Mouse (Mus musculus) midbrain, embryonic 10.5 days (tissue): ENCODE measurements around the gene Slc6a13. TPM values are rescaled to one million over a fixed set of nuclear protein-coding genes. Genes with fewer than 3 reads are reported as not detected.
A peak's percentile ranks its signal among the peaks of the same experiment; 100 is the strongest.

Experiments
- DNase-seq: peaks from one replicate; pipeline ENCODE4 v3.0.0-alpha.2; 2017; ENCODE audit warnings: low spot score
- H3K27ac ChIP-seq: fragments of 300-500 bp; sonication (generic); replicated peaks from 2 replicates; pipeline ENCODE4 v1.5.1; 2016; ENCODE audit warnings: mild to moderate bottlenecking
- H3K27me3 ChIP-seq: fragments of 300-500 bp; sonication (generic); 2 replicates; pipeline ENCODE4 v1.6.1; 2016; ENCODE audit warnings: low read depth, mild to moderate bottlenecking; ENCODE audit not compliant: poor library complexity, severe bottlenecking
- H3K36me3 ChIP-seq: fragments of 300-500 bp; sonication (generic); 2 replicates; pipeline ENCODE4 v1.6.1; 2016; ENCODE audit warnings: mild to moderate bottlenecking, moderate library complexity
- H3K4me1 ChIP-seq: fragments of 300-500 bp; sonication (generic); 2 replicates; pipeline ENCODE4 v1.6.1; 2016
- H3K4me3 ChIP-seq: fragments of 300-500 bp; sonication (generic); 2 replicates; pipeline ENCODE4 v1.5.1; 2016; ENCODE audit warnings: mild to moderate bottlenecking, moderate library complexity
- H3K9me3 ChIP-seq: fragments of 300-500 bp; sonication (generic); replicated peaks from 2 replicates; pipeline ENCODE4 v1.6.1; 2016; ENCODE audit warnings: mild to moderate bottlenecking
- WGBS: fragments of 180-500 bp; shearing (Covaris S2); methylation state at CpG from one replicate; pipeline ENCODE4 v1.1.7; 2016; 5-methylcytosine and 5-hydroxymethylcytosine counted together
- polyA plus RNA-seq: library from polyadenylated mRNA; unstranded; fragments of >200 nt; fragmentation: Nextera tagmentation; extraction: Ambion mirVana; gene quantifications from 2 replicates; pipeline ENCODE4 v1.2.1, GENCODE M21; 2016

Gene Slc6a13
- polyA plus RNA-seq, result 1.4 and 2.4 TPM in 2 replicates

DNA sequence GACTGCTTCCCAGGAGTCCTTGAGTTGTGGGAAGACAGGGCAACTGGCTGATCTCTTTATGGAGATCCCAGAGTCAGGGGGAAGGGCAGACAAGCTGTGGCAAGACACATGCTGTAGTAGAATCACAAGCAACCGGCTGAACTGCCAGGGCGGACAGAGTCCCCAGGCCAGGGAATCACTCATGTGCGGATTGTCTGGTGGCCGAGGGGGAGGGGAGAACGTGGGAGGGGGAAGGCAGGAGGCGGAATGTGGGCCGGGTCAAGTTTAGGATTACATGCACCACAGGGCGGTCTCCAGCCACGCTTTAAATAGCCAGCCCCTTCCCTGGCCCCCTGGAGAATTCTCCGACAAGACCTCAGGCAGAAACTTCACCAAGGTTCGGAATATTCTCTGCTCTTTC lies at the start of gene Slc6a13:
Gene Slc6a13 (plus strand): TSS at position 274 of the 400 bp plus-strand sequence.
- Histone ChIP-seq H3K4me3 (peak within 1 kb of the TSS; percentile 27; the same call in 1 of the 2 replicates), H3K36me3 (no peaks in the 10 kb centered on the region)

DNA sequence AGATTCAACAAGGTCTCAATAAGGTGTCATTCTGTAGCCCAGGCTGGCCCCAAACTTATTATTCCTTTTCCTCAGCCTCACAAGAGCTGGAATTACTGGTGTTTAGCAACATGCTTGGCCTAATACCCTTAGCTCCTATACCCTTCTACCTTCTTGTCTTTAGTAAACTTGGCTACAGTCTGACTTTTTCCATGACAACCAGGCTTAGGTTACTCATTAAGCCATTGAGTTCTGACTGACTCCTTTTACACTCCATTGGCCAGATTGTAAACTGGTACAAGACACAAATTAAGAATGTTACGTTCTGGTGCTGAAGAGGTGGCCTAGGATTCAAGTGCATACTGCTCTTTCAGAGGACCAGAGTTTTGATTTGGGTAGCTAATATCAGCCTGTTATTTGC lies 49.6 kb upstream of the Slc6a13 start:
- Histone ChIP-seq H3K27ac (no peak overlapping the region), H3K4me1 (peaks cover 3% of the 10 kb centered on the region), H3K9me3 (no peaks in the 10 kb centered on the region), H3K4me3 (no peak overlapping the region), H3K36me3 (no peaks in the 10 kb centered on the region), H3K27me3 (peaks cover 22% of the 10 kb centered on the region)
- DNase-seq, result no peak
- WGBS, result 78% methylated on average over 1 of the region's 1 CpGs

More for the DNA sequence above, at the start of gene Slc6a13:
- Histone ChIP-seq H3K4me1 (peaks cover 26% of the 10 kb centered on the region), H3K27me3 (peaks cover 19% of the 10 kb centered on the region), H3K9me3 (no peaks in the 10 kb centered on the region), H3K27ac (peak within 1 kb of the TSS; percentile 57)
- DNase-seq, result peak; percentile 78
- 3% methylated on average over 11 of the region's 11 CpGs for WGBS

DNA sequence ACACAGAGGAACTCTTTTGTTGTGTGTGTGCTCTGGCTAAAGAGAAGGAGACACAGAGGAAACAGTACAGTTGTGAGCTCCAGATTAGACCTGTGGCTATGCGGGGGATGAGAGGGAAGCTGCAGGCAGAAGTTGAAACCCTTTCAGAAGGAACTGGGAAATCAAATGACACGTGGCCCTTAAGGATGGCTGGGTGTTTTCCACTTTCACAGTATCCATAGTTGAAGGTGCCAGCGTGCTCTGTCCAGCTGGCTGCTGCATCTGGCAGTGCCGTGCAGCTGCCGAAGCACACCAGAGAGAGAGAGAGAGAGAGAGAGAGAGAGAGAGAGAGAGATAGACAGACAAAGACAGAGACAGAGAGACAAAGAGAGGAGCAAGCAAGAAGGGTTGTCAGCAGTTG lies 48.8 kb upstream of the Slc6a13 start:
- H3K27ac ChIP-seq, result no peak overlapping the region
- peaks cover 18% of the 10 kb centered on the region for H3K27me3 ChIP-seq
- H3K9me3 ChIP-seq, result no peaks in the 10 kb centered on the region
- H3K4me1 ChIP-seq, result peaks cover 3% of the 10 kb centered on the region
- no peak for DNase-seq
- no peaks in the 10 kb centered on the region for H3K36me3 ChIP-seq
- WGBS, result 76% methylated on average over 5 of the region's 5 CpGs
- H3K4me3 ChIP-seq, result no peak overlapping the region

DNA sequence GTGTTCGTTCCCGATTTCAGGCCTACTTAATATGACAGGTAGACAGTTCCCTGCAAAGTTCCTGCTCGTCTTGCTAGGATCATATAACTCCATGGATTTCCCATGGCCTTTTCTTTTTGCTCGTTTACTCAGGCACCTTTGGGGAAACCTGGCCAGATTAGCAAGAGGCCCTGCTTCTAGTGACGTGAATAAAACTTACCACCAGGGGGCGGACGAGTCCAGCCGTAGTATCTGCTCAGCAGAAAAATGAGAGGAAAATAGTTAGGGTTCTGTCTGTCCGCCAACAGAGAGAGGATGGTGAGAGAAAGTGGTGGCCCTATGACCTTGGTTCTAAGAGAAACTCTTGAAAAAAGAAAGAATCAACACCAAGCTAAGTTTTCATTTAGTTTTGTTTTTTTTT lies 39.5 kb upstream of the Slc6a13 start:
- 37% methylated on average over 9 of the region's 9 CpGs for WGBS
- H3K27ac ChIP-seq, result no peak overlapping the region
- DNase-seq, result peak; percentile 53
- H3K9me3 ChIP-seq, result 0 out of 2 replicates have a peak, but pooled peaks cover 3% of the 10 kb centered on the region
- H3K4me3 ChIP-seq, result no peak overlapping the region
- H3K27me3 ChIP-seq, result no peaks in the 10 kb centered on the region
- H3K36me3 ChIP-seq, result no peaks in the 10 kb centered on the region
- no peaks in the 10 kb centered on the region for H3K4me1 ChIP-seq

DNA sequence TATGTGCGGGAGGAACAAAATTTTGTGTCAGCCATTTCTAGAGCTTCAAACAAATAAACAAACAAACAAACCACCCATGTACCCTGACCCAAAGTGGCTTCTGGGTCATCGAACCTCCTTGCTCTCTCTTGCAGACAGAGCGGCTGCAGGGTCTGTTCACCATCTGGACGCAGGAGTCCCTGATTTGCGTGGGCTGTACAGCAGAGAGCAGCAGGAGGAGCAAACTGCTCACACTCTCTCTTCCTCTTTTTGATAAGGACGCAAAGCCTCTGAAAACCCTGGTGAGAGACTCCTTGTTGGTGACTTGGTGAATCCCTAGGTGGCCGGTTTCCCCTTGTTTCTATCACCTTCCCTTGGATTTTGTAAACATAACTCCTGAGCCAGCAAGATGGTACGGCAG lies 38.8 kb upstream of the Slc6a13 start:
- no peaks in the 10 kb centered on the region for H3K4me1 ChIP-seq
- H3K27ac ChIP-seq, result no peak overlapping the region
- H3K9me3 ChIP-seq, result 0 out of 2 replicates have a peak, but pooled peaks cover 3% of the 10 kb centered on the region
- no peaks in the 10 kb centered on the region for H3K27me3 ChIP-seq
- WGBS, result 85% methylated on average over 8 of the region's 8 CpGs
- H3K36me3 ChIP-seq, result no peaks in the 10 kb centered on the region
- DNase-seq, result no peak
- H3K4me3 ChIP-seq, result no peak overlapping the region

DNA sequence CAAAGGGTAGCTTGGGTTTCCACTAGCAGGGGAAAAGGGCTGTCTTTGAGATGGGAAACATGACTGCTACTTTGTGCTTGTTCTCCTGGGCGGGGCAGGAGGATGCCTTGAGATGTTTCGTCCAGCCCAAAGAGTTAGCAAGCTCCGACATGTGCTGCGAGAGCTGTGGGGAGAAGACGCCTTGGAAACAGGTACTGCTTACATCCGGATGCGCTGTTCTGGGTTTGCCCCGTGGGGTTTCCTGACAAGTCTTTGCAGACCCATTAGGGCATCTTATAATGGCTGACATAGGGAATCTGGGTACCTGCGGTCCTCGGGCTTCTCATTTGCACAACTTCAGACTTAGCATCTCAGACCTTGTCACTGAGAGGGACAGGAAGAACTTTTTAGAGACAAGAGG lies 38.0 kb upstream of the Slc6a13 start:
- Histone ChIP-seq H3K4me1 (no peaks in the 10 kb centered on the region), H3K36me3 (no peaks in the 10 kb centered on the region), H3K4me3 (no peak overlapping the region), H3K27ac (no peak overlapping the region), H3K9me3 (0 out of 2 replicates have a peak, but pooled peaks cover 3% of the 10 kb centered on the region), H3K27me3 (no peaks in the 10 kb centered on the region)
- DNase-seq, result no peak
- 94% methylated on average over 10 of the region's 10 CpGs for WGBS

DNA sequence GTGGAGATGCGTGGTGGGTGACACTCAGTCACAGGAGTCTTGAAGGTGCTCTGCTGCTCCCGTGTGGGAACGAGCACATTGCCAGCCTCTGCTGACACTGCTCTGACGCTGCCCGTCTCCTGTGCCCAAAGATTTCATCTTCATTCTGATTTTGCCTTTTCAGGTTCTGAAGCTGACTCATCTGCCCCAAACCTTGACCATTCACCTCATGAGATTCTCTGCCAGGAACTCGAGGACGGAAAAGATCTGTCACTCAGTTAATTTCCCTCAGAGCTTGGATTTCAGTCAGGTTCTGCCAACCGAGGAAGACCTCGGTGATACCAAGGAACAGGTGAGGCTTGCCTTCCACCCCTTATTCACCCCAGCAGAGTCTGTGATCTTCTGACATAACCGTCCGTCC lies 37.5 kb upstream of the Slc6a13 start:
- Histone ChIP-seq H3K27me3 (no peaks in the 10 kb centered on the region), H3K4me1 (no peaks in the 10 kb centered on the region), H3K9me3 (0 out of 2 replicates have a peak, but pooled peaks cover 2% of the 10 kb centered on the region), H3K27ac (no peak overlapping the region), H3K4me3 (no peak overlapping the region), H3K36me3 (no peaks in the 10 kb centered on the region)
- WGBS, result 95% methylated on average over 11 of the region's 11 CpGs
- DNase-seq, result no peak

DNA sequence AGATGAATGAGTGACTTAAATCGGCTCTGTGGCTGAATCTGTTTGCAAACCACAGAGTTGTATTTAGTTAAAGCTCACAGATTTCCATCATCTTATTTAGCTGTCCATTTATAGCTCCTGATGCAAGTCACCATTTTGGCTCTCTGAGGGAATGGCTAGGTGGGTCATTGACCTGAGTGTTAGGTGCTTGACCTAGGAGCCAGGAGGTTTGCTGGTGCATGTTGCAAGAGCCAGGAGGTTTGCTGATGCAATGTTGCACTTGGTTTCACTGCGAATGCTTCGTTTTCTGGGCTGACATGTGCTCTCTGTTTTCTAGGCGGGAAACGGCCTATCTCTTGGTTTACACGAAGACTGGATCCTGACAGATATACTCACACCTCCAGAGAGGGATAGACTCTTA lies 29.9 kb upstream of the Slc6a13 start:
- WGBS, result 83% methylated on average over 6 of the region's 6 CpGs

DNA sequence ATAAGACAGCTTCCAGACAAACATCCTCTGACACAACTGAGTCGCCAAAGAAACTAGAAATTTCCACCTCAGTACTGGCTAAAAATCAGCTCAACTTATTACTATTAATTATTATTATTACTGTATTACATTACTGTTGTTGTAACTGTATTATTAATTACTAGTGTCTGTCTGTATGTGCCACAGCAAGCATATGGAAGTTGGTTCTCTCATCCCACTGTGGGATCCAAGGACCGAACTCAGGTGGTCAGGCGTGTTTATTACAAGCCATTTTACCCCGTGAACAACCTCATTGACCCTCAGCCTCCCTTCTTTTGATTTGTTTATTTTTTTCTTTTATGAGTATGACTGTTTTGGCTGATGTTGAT lies 28.3 kb upstream of the Slc6a13 start:
- Histone ChIP-seq H3K27ac (no peak overlapping the region), H3K4me1 (peaks cover 10% of the 10 kb centered on the region; the same call in 1 of the 2 replicates), H3K9me3 (no peaks in the 10 kb centered on the region), H3K27me3 (no peaks in the 10 kb centered on the region), H3K36me3 (no peaks in the 10 kb centered on the region), H3K4me3 (peak overlapping the region; percentile 53; the same call in 1 of the 2 replicates)
- no peak for DNase-seq
- WGBS, result 11% methylated on average over 4 of the region's 4 CpGs

More for the DNA sequence above, 29.9 kb upstream of the Slc6a13 start:
- H3K27ac ChIP-seq, result no peak overlapping the region
- no peaks in the 10 kb centered on the region for H3K36me3 ChIP-seq
- no peaks in the 10 kb centered on the region for H3K9me3 ChIP-seq
- peaks cover 10% of the 10 kb centered on the region; the same call in 1 of the 2 replicates for H3K4me1 ChIP-seq
- no peak overlapping the region for H3K4me3 ChIP-seq
- H3K27me3 ChIP-seq, result no peaks in the 10 kb centered on the region
- DNase-seq, result no peak

DNA sequence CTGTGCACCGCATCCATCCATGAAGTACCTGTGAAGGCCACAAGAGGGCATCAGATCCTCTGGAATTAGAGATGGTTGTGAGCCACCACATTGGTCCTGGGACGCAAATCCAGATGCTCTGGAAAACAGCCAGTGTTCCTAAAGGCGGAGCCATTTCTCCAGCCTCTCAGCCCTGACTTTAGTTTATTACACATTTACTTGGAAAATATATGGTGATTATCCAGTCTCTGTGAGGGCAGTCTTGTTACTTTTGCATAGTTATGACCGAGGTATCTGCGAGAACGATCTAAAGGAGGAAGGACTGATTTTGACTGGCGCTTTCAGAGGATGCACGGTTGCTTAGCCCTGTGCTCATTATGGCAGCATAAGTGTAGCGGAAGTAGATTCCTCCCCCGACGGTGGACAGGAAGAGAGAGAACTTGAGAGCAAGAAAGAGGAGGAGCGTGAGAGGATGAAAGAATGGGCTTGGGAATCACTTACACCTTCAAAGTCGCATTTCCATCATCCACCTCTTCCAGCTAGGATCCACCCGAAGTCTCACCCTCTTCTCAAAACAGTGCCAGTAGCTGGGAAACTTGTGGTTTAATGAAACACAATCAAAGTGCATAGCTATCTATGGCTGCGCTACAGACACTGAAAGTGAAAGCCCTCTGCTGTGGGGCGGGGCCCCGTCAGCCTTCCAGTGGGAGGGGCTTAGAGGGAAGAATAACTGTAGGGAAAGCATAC lies 27.8 kb upstream of the Slc6a13 start:
- peak; percentile 80 for DNase-seq
- H3K36me3 ChIP-seq, result no peaks in the 10 kb centered on the region
- WGBS, result 18% methylated on average over 17 of the region's 17 CpGs
- H3K4me1 ChIP-seq, result peaks cover 10% of the 10 kb centered on the region; the same call in 1 of the 2 replicates
- no peaks in the 10 kb centered on the region for H3K9me3 ChIP-seq
- peak overlapping the region; percentile 53 for H3K4me3 ChIP-seq
- H3K27ac ChIP-seq, result peak overlapping the region; percentile 78
- H3K27me3 ChIP-seq, result no peaks in the 10 kb centered on the region

DNA sequence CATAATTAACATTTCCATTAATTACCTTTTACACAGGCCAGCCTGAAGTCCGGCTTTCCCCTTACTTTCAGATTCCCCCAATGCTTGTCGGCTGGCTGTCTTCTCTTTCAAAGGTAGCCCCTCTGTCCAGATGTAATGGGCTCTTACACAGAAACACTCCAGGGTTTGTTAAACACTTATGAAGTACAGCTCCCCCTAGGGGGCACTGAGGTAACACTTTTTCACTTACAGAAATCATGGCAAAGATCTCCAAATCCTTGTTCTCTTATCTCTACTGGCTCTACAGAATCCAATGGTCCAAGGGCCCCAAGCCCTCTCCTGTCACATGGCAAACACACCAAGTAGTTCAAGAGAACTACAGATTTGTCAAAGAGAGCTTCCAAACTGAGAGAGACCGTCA lies 25.7 kb upstream of the Slc6a13 start:
- H3K36me3 ChIP-seq, result no peaks in the 10 kb centered on the region
- 82% methylated on average over 3 of the region's 3 CpGs for WGBS
- H3K9me3 ChIP-seq, result no peaks in the 10 kb centered on the region
- H3K4me3 ChIP-seq, result no peak overlapping the region
- peaks cover 10% of the 10 kb centered on the region; the same call in 1 of the 2 replicates for H3K4me1 ChIP-seq
- no peak overlapping the region for H3K27ac ChIP-seq
- DNase-seq, result no peak
- no peaks in the 10 kb centered on the region for H3K27me3 ChIP-seq

DNA sequence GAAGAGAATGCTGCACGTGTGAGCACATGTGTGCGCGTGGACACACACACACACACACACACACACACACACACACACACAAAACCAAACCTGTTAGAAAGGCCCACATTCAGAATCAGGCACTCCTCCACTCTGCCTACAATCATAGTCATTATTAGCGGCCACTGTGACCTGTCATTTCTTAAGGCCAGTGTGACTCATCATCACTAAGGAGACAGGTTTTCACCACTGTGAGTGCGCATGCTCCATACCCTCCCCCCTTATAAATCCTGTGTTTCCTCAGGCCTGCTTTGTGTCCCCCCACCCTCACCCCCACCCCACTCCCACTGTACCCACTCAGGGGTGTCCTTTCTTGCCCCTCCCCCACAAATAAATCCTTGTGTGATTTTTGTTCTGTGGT lies 15.9 kb upstream of the Slc6a13 start:
- H3K27ac ChIP-seq, result no peak overlapping the region
- no peak overlapping the region for H3K4me3 ChIP-seq
- no peak for DNase-seq
- no peaks in the 10 kb centered on the region for H3K9me3 ChIP-seq
- H3K36me3 ChIP-seq, result no peaks in the 10 kb centered on the region
- H3K27me3 ChIP-seq, result no peaks in the 10 kb centered on the region
- 84% methylated on average over 5 of the region's 5 CpGs for whole genome bisulfite sequencing
- H3K4me1 ChIP-seq, result no peaks in the 10 kb centered on the region

DNA sequence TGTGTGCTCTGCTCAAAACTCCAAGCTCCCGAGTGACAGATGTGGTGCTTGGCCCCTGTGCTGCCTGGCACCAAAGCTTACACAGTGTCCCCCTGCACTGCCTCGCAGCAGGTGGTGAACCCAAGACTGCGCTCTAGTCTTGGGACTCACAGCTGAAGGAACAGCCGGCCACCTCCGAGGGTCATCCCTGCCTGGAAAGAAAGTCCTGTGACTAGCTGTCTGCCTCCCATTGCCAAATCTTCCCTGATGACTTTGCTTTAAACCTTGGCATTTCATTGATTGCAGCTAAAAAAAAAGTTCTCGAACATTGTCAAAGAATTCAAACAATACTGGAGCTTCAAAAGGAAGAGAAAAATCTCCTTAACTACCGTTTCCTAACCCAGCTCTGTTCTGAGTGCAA lies 710 bp upstream of the Slc6a13 start:
- 56% methylated on average over 7 of the region's 7 CpGs for WGBS
- no peak overlapping the region for H3K4me3 ChIP-seq
- DNase-seq, result no peak
- H3K4me1 ChIP-seq, result peaks cover 23% of the 10 kb centered on the region
- H3K9me3 ChIP-seq, result no peaks in the 10 kb centered on the region
- H3K36me3 ChIP-seq, result no peaks in the 10 kb centered on the region
- peaks cover 19% of the 10 kb centered on the region for H3K27me3 ChIP-seq
- H3K27ac ChIP-seq, result no peak overlapping the region
